Mouse (Mus musculus): ENCODE data around the gene Gpr27. TPM values are rescaled to one million over a fixed set of nuclear protein-coding genes. Genes with fewer than 3 reads are reported as not detected.

Gene Gpr27
- polyA plus RNA-seq, 1 experiment from 2014 or later: 1.8 TPM

GRCm38 (mm10) chr6:99670481-99671119, 21.9 kb upstream of the Gpr27 start:
- Histone ChIP-seq H3K27me3 (ENCODE audit: insufficient read depth, low read length) (0 out of 2 replicates have a peak, but pooled peaks cover 3% of the 10 kb centered on the region), H3K9me3 (ENCODE audit: low read length) (no peaks in the 10 kb centered on the region), H3K36me3 (ENCODE audit: insufficient read depth, low read length) (no peaks in the 10 kb centered on the region), H3K9ac (replicated peaks; ENCODE audit: low read length) (no peak overlapping the region), H3K4me2 (replicated peaks; ENCODE audit: low read depth, low read length) (no peak overlapping the region), H3K4me3 (ENCODE audit: low read length) (no peak overlapping the region), H3K27ac (ENCODE audit: low read length) (no peak overlapping the region), H3K4me1 (ENCODE audit: insufficient read depth, low read length) (peaks cover 21% of the 10 kb centered on the region)
- no peak for ATAC-seq (ENCODE audit: low FRiP score, low TSS enrichment)
- WGBS: 78% methylated on average over 7 of the region's 7 CpGs

GRCm38 (mm10) chr6:99671768-99672167, 20.7 kb upstream of the Gpr27 start:
- Histone ChIP-seq H3K27me3 (ENCODE audit: insufficient read depth, low read length) (0 out of 2 replicates have a peak, but pooled peaks cover 3% of the 10 kb centered on the region), H3K36me3 (ENCODE audit: insufficient read depth, low read length) (no peaks in the 10 kb centered on the region), H3K27ac (ENCODE audit: low read length) (no peak overlapping the region), H3K4me3 (ENCODE audit: low read length) (no peak overlapping the region), H3K9ac (replicated peaks; ENCODE audit: low read length) (no peak overlapping the region), H3K9me3 (ENCODE audit: low read length) (no peaks in the 10 kb centered on the region), H3K4me2 (replicated peaks; ENCODE audit: low read depth, low read length) (no peak overlapping the region), H3K4me1 (ENCODE audit: insufficient read depth, low read length) (peaks cover 17% of the 10 kb centered on the region)
- no peak for ATAC-seq (ENCODE audit: low FRiP score, low TSS enrichment)
- WGBS: 60% methylated on average over 3 of the region's 3 CpGs

- Histone ChIP-seq H3K4me3 (ENCODE audit: low read length) (no peak overlapping the region), H3K27me3 (ENCODE audit: insufficient read depth, low read length) (no peaks in the 10 kb centered on the region), H3K36me3 (ENCODE audit: insufficient read depth, low read length) (no peaks in the 10 kb centered on the region), H3K27ac (ENCODE audit: low read length) (no peak overlapping the region), H3K4me2 (replicated peaks; ENCODE audit: low read depth, low read length) (no peak overlapping the region), H3K4me1 (ENCODE audit: insufficient read depth, low read length) (0 out of 2 replicates have a peak, but pooled peaks cover 2% of the 10 kb centered on the region), H3K9me3 (ENCODE audit: low read length) (no peaks in the 10 kb centered on the region), H3K9ac (replicated peaks; ENCODE audit: low read length) (no peak overlapping the region)
- ATAC-seq (ENCODE audit: low FRiP score, low TSS enrichment): no peak
- WGBS: 84% methylated on average over 4 of the region's 4 CpGs
Observed at GRCm38 (mm10) chr6:99674482-99674881, 18.0 kb upstream of the Gpr27 start.

GRCm38 (mm10) chr6:99677325-99677724, 15.2 kb upstream of the Gpr27 start:
- no peak overlapping the region for H3K9ac ChIP-seq (replicated peaks; ENCODE audit: low read length)
- H3K4me2 ChIP-seq (replicated peaks; ENCODE audit: low read depth, low read length): no peak overlapping the region
- no peaks in the 10 kb centered on the region for H3K4me1 ChIP-seq (ENCODE audit: insufficient read depth, low read length)
- H3K27me3 ChIP-seq (ENCODE audit: insufficient read depth, low read length): no peaks in the 10 kb centered on the region
- WGBS: 85% methylated on average over 8 of the region's 8 CpGs
- H3K9me3 ChIP-seq (ENCODE audit: low read length): no peaks in the 10 kb centered on the region
- H3K36me3 ChIP-seq (ENCODE audit: insufficient read depth, low read length): no peaks in the 10 kb centered on the region
- H3K4me3 ChIP-seq (ENCODE audit: low read length): no peak overlapping the region
- H3K27ac ChIP-seq (ENCODE audit: low read length): no peak overlapping the region
- no peak for ATAC-seq (ENCODE audit: low FRiP score, low TSS enrichment)

GRCm38 (mm10) chr6:99678108-99678507, 14.4 kb upstream of the Gpr27 start:
- Histone ChIP-seq H3K9ac (replicated peaks; ENCODE audit: low read length) (no peak overlapping the region), H3K4me3 (ENCODE audit: low read length) (no peak overlapping the region), H3K9me3 (ENCODE audit: low read length) (no peaks in the 10 kb centered on the region), H3K36me3 (ENCODE audit: insufficient read depth, low read length) (no peaks in the 10 kb centered on the region), H3K4me2 (replicated peaks; ENCODE audit: low read depth, low read length) (no peak overlapping the region), H3K27ac (ENCODE audit: low read length) (no peak overlapping the region), H3K27me3 (ENCODE audit: insufficient read depth, low read length) (no peaks in the 10 kb centered on the region), H3K4me1 (ENCODE audit: insufficient read depth, low read length) (no peaks in the 10 kb centered on the region)
- WGBS: 90% methylated on average over 11 of the region's 11 CpGs
- no peak for ATAC-seq (ENCODE audit: low FRiP score, low TSS enrichment)

GRCm38 (mm10) chr6:99683974-99684373, 8.5 kb upstream of the Gpr27 start:
- Histone ChIP-seq H3K36me3 (ENCODE audit: insufficient read depth, low read length) (no peaks in the 10 kb centered on the region), H3K9me3 (ENCODE audit: low read length) (no peaks in the 10 kb centered on the region; the same call in 1 of the 2 replicates), H3K27ac (ENCODE audit: low read length) (no peak overlapping the region), H3K4me2 (replicated peaks; ENCODE audit: low read depth, low read length) (no peak overlapping the region), H3K9ac (replicated peaks; ENCODE audit: low read length) (no peak overlapping the region), H3K4me3 (ENCODE audit: low read length) (no peak overlapping the region), H3K4me1 (ENCODE audit: insufficient read depth, low read length) (no peaks in the 10 kb centered on the region), H3K27me3 (ENCODE audit: insufficient read depth, low read length) (peaks cover 3% of the 10 kb centered on the region; the same call in 1 of the 2 replicates)
- 91% methylated on average over 5 of the region's 5 CpGs for WGBS
- ATAC-seq (ENCODE audit: low FRiP score, low TSS enrichment): no peak

- Histone ChIP-seq H3K4me3 (ENCODE audit: low read length) (no peak overlapping the region), H3K27me3 (ENCODE audit: insufficient read depth, low read length) (peaks cover 8% of the 10 kb centered on the region), H3K9me3 (ENCODE audit: low read length) (no peaks in the 10 kb centered on the region; the same call in 1 of the 2 replicates), H3K4me1 (ENCODE audit: insufficient read depth, low read length) (no peaks in the 10 kb centered on the region), H3K4me2 (replicated peaks; ENCODE audit: low read depth, low read length) (no peak overlapping the region), H3K27ac (ENCODE audit: low read length) (no peak overlapping the region), H3K36me3 (ENCODE audit: insufficient read depth, low read length) (no peaks in the 10 kb centered on the region), H3K9ac (replicated peaks; ENCODE audit: low read length) (no peak overlapping the region)
- whole genome bisulfite sequencing: 61% methylated on average over 5 of the region's 5 CpGs
- no peak for ATAC-seq (ENCODE audit: low FRiP score, low TSS enrichment)
Observed at GRCm38 (mm10) chr6:99684899-99685298, 7.6 kb upstream of the Gpr27 start.

GRCm38 (mm10) chr6:99688513-99688912, 4.0 kb upstream of the Gpr27 start:
- Histone ChIP-seq H3K27me3 (ENCODE audit: insufficient read depth, low read length) (peaks cover 38% of the 10 kb centered on the region), H3K27ac (ENCODE audit: low read length) (no peak overlapping the region), H3K4me1 (ENCODE audit: insufficient read depth, low read length) (peaks cover 6% of the 10 kb centered on the region), H3K4me3 (ENCODE audit: low read length) (no peak overlapping the region), H3K9me3 (ENCODE audit: low read length) (no peaks in the 10 kb centered on the region; the same call in 1 of the 2 replicates), H3K4me2 (replicated peaks; ENCODE audit: low read depth, low read length) (no peak overlapping the region), H3K9ac (replicated peaks; ENCODE audit: low read length) (no peak overlapping the region), H3K36me3 (ENCODE audit: insufficient read depth, low read length) (no peaks in the 10 kb centered on the region)
- 81% methylated on average over 6 of the region's 6 CpGs for WGBS
- no peak for ATAC-seq (ENCODE audit: low FRiP score, low TSS enrichment)

- Histone ChIP-seq H3K4me2 (replicated peaks; ENCODE audit: low read depth, low read length) (peak overlapping the region; percentile 82), H3K36me3 (ENCODE audit: insufficient read depth, low read length) (no peaks in the 10 kb centered on the region), H3K27ac (ENCODE audit: low read length) (no peak overlapping the region), H3K4me3 (ENCODE audit: low read length) (peak overlapping the region; percentile 55), H3K9me3 (ENCODE audit: low read length) (no peaks in the 10 kb centered on the region), H3K9ac (replicated peaks; ENCODE audit: low read length) (peak overlapping the region; percentile 75), H3K4me1 (ENCODE audit: insufficient read depth, low read length) (peaks cover 12% of the 10 kb centered on the region), H3K27me3 (ENCODE audit: insufficient read depth, low read length) (peaks cover 61% of the 10 kb centered on the region)
- ATAC-seq (ENCODE audit: low FRiP score, low TSS enrichment): 0 out of 2 replicates have a peak, but pooled peaks have one; percentile 8
- WGBS: 10% methylated on average over 24 of the region's 25 CpGs
Observed at GRCm38 (mm10) chr6:99691666-99692205, 743 bp upstream of the Gpr27 start.
